Comparison of ENCODE assay signal across 19 mouse cellular contexts in genomic region chr6:129512868-129513267, GRCm38 (mm10). TPM values are rescaled to one million over a fixed set of nuclear protein-coding genes. Genes with fewer than 3 reads are reported as not detected.
DNase-seq lines count a peak whose midpoint lies in the region; ATAC-seq and TF ChIP-seq lines count a peak whose summit lies in the region.
"Had no signal": no experiment of that assay in that cellular context is flagged by ENCODE, and none has a peak within 500 bp of the region (broad histone marks: within the 10 kb centered on the region; RNA-seq: fewer than 3 reads in every experiment).

No protein-coding gene starts in this region.

- no peak for ATAC-seq in neural tube, embryonic 11.5 days (ENCODE audit: insufficient read depth, low FRiP score, low TSS enrichment)
- peak; percentile 82 for ATAC-seq in intestine, postnatal 0 days
- ATAC-seq in limb, embryonic 14.5 days (ENCODE audit: low FRiP score, low read depth), result no peak
- ATAC-seq in lung, postnatal 0 days, result no peak
- ATAC-seq: forebrain, embryonic 16.5 days had no signal

- TF ChIP-seq EP300 in lung, postnatal 0 days (IDR thresholded peaks at IDR 0.05), result no peak

- no peak for TF ChIP-seq POLR2A in limb, embryonic 14.5 days (IDR thresholded peaks at IDR 0.05; ENCODE audit: borderline replicate concordance, extremely low read depth, insufficient read depth, insufficient read length)
- TF ChIP-seq POLR2A in cerebellum, adult 2 months (IDR thresholded peaks at IDR 0.05; ENCODE audit: borderline replicate concordance, insufficient read depth, low read length), result no peak

- H3K4me1 ChIP-seq in neural tube, embryonic 11.5 days (ENCODE audit: control insufficient read depth, insufficient read depth, low read length), result no peaks in the 10 kb centered on the region
- peaks cover 7% of the 10 kb centered on the region; the same call in 1 of the 2 replicates for H3K4me1 ChIP-seq in intestine, postnatal 0 days (replicated peaks; ENCODE audit: control insufficient read depth, insufficient read depth, low read length)
- H3K4me1 ChIP-seq in limb, embryonic 14.5 days (ENCODE audit: control insufficient read depth, insufficient read depth, low read length), result peaks cover 9% of the 10 kb centered on the region
- H3K4me1 ChIP-seq in cerebellum, adult 2 months (ENCODE audit: control insufficient read depth, insufficient read depth, low read length), result no peaks in the 10 kb centered on the region
- H3K4me1 ChIP-seq in lung, postnatal 0 days (ENCODE audit: insufficient read depth, low read depth, low read length), result no peaks in the 10 kb centered on the region
- H3K4me1 ChIP-seq: hindbrain, embryonic 15.5 days; liver, embryonic 13.5 days; midbrain, embryonic 10.5 days had no signal

- DNase-seq in neural tube, embryonic 11.5 days (ENCODE audit: low spot score), result peak; percentile 33
- DNase-seq in neural tube, embryonic 10.5 days (ENCODE audit: extremely low spot score, low spot score), result no peak
- DNase-seq in limb, embryonic 14.5 days (ENCODE audit: low spot score), result peak; percentile 31
- no peak for DNase-seq in right cerebral cortex, postnatal 4 days
- DNase-seq in cerebellum, adult 2 months, result no peak
- DNase-seq in lung, postnatal 0 days (ENCODE audit: low spot score), result no peak
- DNase-seq: adrenal gland, adult 8-10 months; cerebellum, adult 8-10 months; heart, adult 18-20 months; liver, embryonic 13.5 days; lung, postnatal 14 days; retina, postnatal 1 day; spleen, adult 18-20 months had no signal

- no peaks in the 10 kb centered on the region for H3K9me3 ChIP-seq in neural tube, embryonic 11.5 days (ENCODE audit: control insufficient read depth, low read length)
- no peaks in the 10 kb centered on the region for H3K9me3 ChIP-seq in intestine, postnatal 0 days (ENCODE audit: control insufficient read depth)
- H3K9me3 ChIP-seq in limb, embryonic 14.5 days (ENCODE audit: control insufficient read depth, low read length), result no peaks in the 10 kb centered on the region
- no peaks in the 10 kb centered on the region for H3K9me3 ChIP-seq in lung, postnatal 0 days (ENCODE audit: low read length)
- H3K9me3 ChIP-seq: G1E; hindbrain, embryonic 15.5 days; liver, embryonic 13.5 days; midbrain, embryonic 10.5 days had no signal

- no peak overlapping the region for H3K27ac ChIP-seq in neural tube, embryonic 11.5 days (ENCODE audit: low read depth, low read length)
- no peak overlapping the region for H3K27ac ChIP-seq in intestine, postnatal 0 days (ENCODE audit: low read depth, low read length)
- H3K27ac ChIP-seq in limb, embryonic 14.5 days (replicated peaks; ENCODE audit: low read depth, low read length), result no peak overlapping the region
- no peak overlapping the region for H3K27ac ChIP-seq in cerebellum, adult 2 months (ENCODE audit: insufficient read depth, low read length)
- H3K27ac ChIP-seq in lung, postnatal 0 days (ENCODE audit: low read length), result no peak overlapping the region
- H3K27ac ChIP-seq: hindbrain, embryonic 15.5 days; liver, embryonic 13.5 days; midbrain, embryonic 10.5 days had no signal

- WGBS in neural tube, embryonic 11.5 days, result 54% methylated on average over 8 of the region's 8 CpGs
- WGBS in intestine, postnatal 0 days, result 22% methylated on average over 8 of the region's 8 CpGs
- 9% methylated on average over 8 of the region's 8 CpGs for WGBS in limb, embryonic 14.5 days
- 85% methylated on average over 8 of the region's 8 CpGs for WGBS in cerebellum, adult 2 months
- 44% methylated on average over 8 of the region's 8 CpGs for WGBS in lung, postnatal 0 days

- no peak for TF ChIP-seq CTCF in intestine, postnatal 0 days (IDR thresholded peaks at IDR 0.05; ENCODE audit: low read depth)
- no peak for TF ChIP-seq CTCF in cerebellum, adult 2 months (IDR thresholded peaks at IDR 0.05; ENCODE audit: borderline replicate concordance, insufficient read depth, low read depth, low read length)
- no peak for TF ChIP-seq CTCF in lung, postnatal 0 days (IDR thresholded peaks at IDR 0.05)

- no peak overlapping the region for H3K4me2 ChIP-seq in neural tube, embryonic 11.5 days (ENCODE audit: low read depth)
- no peak overlapping the region for H3K4me2 ChIP-seq in intestine, postnatal 0 days (replicated peaks; ENCODE audit: low read depth)
- H3K4me2 ChIP-seq in limb, embryonic 14.5 days (replicated peaks; ENCODE audit: low read depth, low read length, severe bottlenecking), result 0 out of 2 replicates have a peak overlapping the region, but pooled peaks have one; percentile 21
- no peak overlapping the region for H3K4me2 ChIP-seq in lung, postnatal 0 days (replicated peaks; ENCODE audit: low read depth, low read length)
- H3K4me2 ChIP-seq: hindbrain, embryonic 15.5 days; liver, embryonic 13.5 days had no signal

- H3K4me3 ChIP-seq in neural tube, embryonic 11.5 days (ENCODE audit: low read depth, low read length), result no peak overlapping the region
- no peak overlapping the region for H3K4me3 ChIP-seq in intestine, postnatal 0 days (ENCODE audit: low read depth, low read length)
- no peak overlapping the region for H3K4me3 ChIP-seq in limb, embryonic 14.5 days (replicated peaks; ENCODE audit: low read length)
- no peak overlapping the region for H3K4me3 ChIP-seq in cerebellum, adult 2 months (replicated peaks; ENCODE audit: insufficient read depth, low read depth, low read length)
- H3K4me3 ChIP-seq in lung, postnatal 0 days (ENCODE audit: low read depth, low read length), result no peak overlapping the region
- H3K4me3 ChIP-seq: hindbrain, embryonic 15.5 days; liver, embryonic 13.5 days; midbrain, embryonic 10.5 days had no signal

- H3K36me3 ChIP-seq in neural tube, embryonic 11.5 days (ENCODE audit: control insufficient read depth, insufficient read depth, low read length), result no peaks in the 10 kb centered on the region
- H3K36me3 ChIP-seq in intestine, postnatal 0 days (ENCODE audit: control insufficient read depth, insufficient read depth), result no peaks in the 10 kb centered on the region
- H3K36me3 ChIP-seq in limb, embryonic 14.5 days (ENCODE audit: control insufficient read depth, insufficient read depth, low read length), result no peaks in the 10 kb centered on the region
- H3K36me3 ChIP-seq in lung, postnatal 0 days (ENCODE audit: insufficient read depth, low read length), result no peaks in the 10 kb centered on the region
- H3K36me3 ChIP-seq: G1E; hindbrain, embryonic 15.5 days; liver, embryonic 13.5 days; midbrain, embryonic 10.5 days had no signal

- no peak overlapping the region for H3K9ac ChIP-seq in neural tube, embryonic 11.5 days (ENCODE audit: low read length)
- H3K9ac ChIP-seq in intestine, postnatal 0 days (ENCODE audit: low read depth, low read length), result no peak overlapping the region
- H3K9ac ChIP-seq in limb, embryonic 14.5 days (ENCODE audit: low read depth, low read length, severe bottlenecking), result no peak overlapping the region
- no peak overlapping the region for H3K9ac ChIP-seq in lung, postnatal 0 days (replicated peaks; ENCODE audit: low read depth)
- H3K9ac ChIP-seq: hindbrain, embryonic 15.5 days; liver, embryonic 13.5 days had no signal

- H3K27me3 ChIP-seq in neural tube, embryonic 11.5 days (ENCODE audit: control insufficient read depth, insufficient read depth, low read length), result no peaks in the 10 kb centered on the region
- H3K27me3 ChIP-seq in intestine, postnatal 0 days (replicated peaks; ENCODE audit: control insufficient read depth, insufficient read depth, low read length), result no peaks in the 10 kb centered on the region
- no peaks in the 10 kb centered on the region for H3K27me3 ChIP-seq in limb, embryonic 14.5 days (ENCODE audit: control insufficient read depth, insufficient read depth, low read length)
- no peaks in the 10 kb centered on the region for H3K27me3 ChIP-seq in cerebellum, adult 2 months (ENCODE audit: control insufficient read depth, insufficient read depth, low read length)
- H3K27me3 ChIP-seq in lung, postnatal 0 days (replicated peaks; ENCODE audit: insufficient read depth, low read length), result no peaks in the 10 kb centered on the region
- H3K27me3 ChIP-seq: hindbrain, embryonic 15.5 days; liver, embryonic 13.5 days had no signal

RNA-seq across cellular contexts. Expression of gene Tmem52b, which starts 0.5 kb away (rescaled TPM):
- polyA plus RNA-seq in neural tube, embryonic 11.5 days (2014; fragmentation: Nextera tagmentation; extraction: Ambion mirVana), result not detected in 2 replicates
- polyA plus RNA-seq in intestine, postnatal 0 days (2015; fragmentation: Nextera tagmentation; extraction: Ambion mirVana), result 0.08 and 0.18 TPM in 2 replicates
- not detected in 2 replicates for polyA plus RNA-seq in limb, embryonic 14.5 days (2012; rRNA removed)
- not detected in 2 replicates for polyA plus RNA-seq in limb, embryonic 14.5 days (2014; fragmentation: Nextera tagmentation; extraction: Ambion mirVana)
- not detected in 2 replicates for polyA plus RNA-seq in cerebellum, adult 2 months (2012; rRNA removed)
- polyA plus RNA-seq in lung, postnatal 0 days (2015; fragmentation: Nextera tagmentation; extraction: Ambion mirVana), result not detected in 2 replicates
- polyA plus RNA-seq: forebrain, embryonic 16.5 days; G1E; hindbrain, embryonic 15.5 days; liver, embryonic 13.5 days; midbrain, embryonic 10.5 days; urinary bladder, adult 2 months had no signal

RNA-seq across cellular contexts. Expression of gene Olr1, which starts 5.9 kb away (rescaled TPM):
- polyA plus RNA-seq in neural tube, embryonic 11.5 days (2014; fragmentation: Nextera tagmentation; extraction: Ambion mirVana), result not detected in 2 replicates
- 0.07 and 0.13 TPM in 2 replicates for polyA plus RNA-seq in intestine, postnatal 0 days (2015; fragmentation: Nextera tagmentation; extraction: Ambion mirVana)
- polyA plus RNA-seq in limb, embryonic 14.5 days (2012; rRNA removed), result 0.04 and 0.10 TPM in 2 replicates
- not detected in 2 replicates for polyA plus RNA-seq in limb, embryonic 14.5 days (2014; fragmentation: Nextera tagmentation; extraction: Ambion mirVana)
- not detected in 2 replicates for polyA plus RNA-seq in cerebellum, adult 2 months (2012; rRNA removed)
- polyA plus RNA-seq in lung, postnatal 0 days (2015; fragmentation: Nextera tagmentation; extraction: Ambion mirVana), result 2.7 and 4.3 TPM in 2 replicates
- polyA plus RNA-seq: forebrain, embryonic 16.5 days; G1E; hindbrain, embryonic 15.5 days had no signal

RNA-seq across cellular contexts. Expression of gene Gabarapl1, which starts 20.1 kb away (rescaled TPM):
- polyA plus RNA-seq in neural tube, embryonic 11.5 days (2014; fragmentation: Nextera tagmentation; extraction: Ambion mirVana), result 24.3 and 24.6 TPM in 2 replicates
- polyA plus RNA-seq in intestine, postnatal 0 days (2015; fragmentation: Nextera tagmentation; extraction: Ambion mirVana), result 30.7 and 31.8 TPM in 2 replicates
- 45.0 and 46.6 TPM in 2 replicates for polyA plus RNA-seq in limb, embryonic 14.5 days (2012; rRNA removed)
- polyA plus RNA-seq in limb, embryonic 14.5 days (2014; fragmentation: Nextera tagmentation; extraction: Ambion mirVana), result 15.9 and 18.0 TPM in 2 replicates
- polyA plus RNA-seq in cerebellum, adult 2 months (2012; rRNA removed), result 380 and 434 TPM in 2 replicates
- 78.8 and 82.3 TPM in 2 replicates for polyA plus RNA-seq in lung, postnatal 0 days (2015; fragmentation: Nextera tagmentation; extraction: Ambion mirVana)

Comparison
In these comparisons a context has a peak if more than half of its experiments do, and no peak if none do; other contexts are left out.
1. DNase-seq: peak in neural tube, embryonic 11.5 days (single experiment) and limb, embryonic 14.5 days (single experiment); none in neural tube, embryonic 10.5 days (single experiment), right cerebral cortex, postnatal 4 days (single experiment), cerebellum, adult 2 months (0 of 2) and lung, postnatal 0 days (single experiment).